Mouse (Mus musculus) G1E (cell line): ENCODE results near the gene Actl6b. TPM values are rescaled to one million over a fixed set of nuclear protein-coding genes. Genes with fewer than 3 reads are reported as not detected.

Experiments used
- ATAC-seq: 2 replicates; pipeline ENCODE4 v1.8.0; 2016; ENCODE audit warnings: mild to moderate bottlenecking; ENCODE audit not compliant: insufficient number of reproducible peaks, poor library complexity, low FRiP score, severe bottlenecking; ENCODE audit errors: extremely low read depth
- DNase-seq: peaks from one replicate; pipeline ENCODE4 v3.0.0; 2012; ENCODE audit warnings: low spot score
- H3K27me3 ChIP-seq: 2 replicates; pipeline ENCODE4 v1.6.1; 2012; ENCODE audit warnings: mild to moderate bottlenecking, low read length, inconsistent platforms; ENCODE audit not compliant: insufficient read depth
- H3K36me3 ChIP-seq: replicated peaks from 2 replicates; pipeline ENCODE3; 2012; ENCODE audit warnings: mild to moderate bottlenecking, inconsistent platforms
- H3K4me1 ChIP-seq: 2 replicates; pipeline ENCODE4 v1.6.1; 2012; ENCODE audit warnings: low read depth, low read length, inconsistent platforms, mixed read lengths; ENCODE audit not compliant: insufficient read depth
- H3K4me3 ChIP-seq: 2 replicates; pipeline ENCODE4 v1.5.1; 2012; ENCODE audit warnings: low read depth, mild to moderate bottlenecking, inconsistent platforms, low read length, moderate library complexity, mixed read lengths
- H3K9me3 ChIP-seq: replicated peaks from 2 replicates; pipeline ENCODE4 v1.6.1; 2012; ENCODE audit warnings: inconsistent platforms
- CTCF ChIP-seq: IDR thresholded peaks from 2 replicates; pipeline ENCODE4 v1.5.1; 2012; ENCODE audit warnings: low read depth, low read length, inconsistent platforms, mixed read lengths
- GATA1 ChIP-seq: IDR thresholded peaks from 2 replicates; pipeline ENCODE4 v1.6.1; 2012; ENCODE audit warnings: borderline replicate concordance, low read length, inconsistent platforms, mixed read lengths
- GATA2 ChIP-seq: IDR thresholded peaks from 2 replicates; pipeline ENCODE4 v1.6.1; 2012; ENCODE audit warnings: low read depth, low read length, inconsistent platforms, borderline replicate concordance
- POLR2AphosphoS5 ChIP-seq: IDR thresholded peaks from 2 replicates; pipeline ENCODE4 v1.6.1; 2012; ENCODE audit warnings: low read depth, low read length, inconsistent platforms; ENCODE audit not compliant: insufficient replicate concordance
- TAL1 ChIP-seq: conservative IDR thresholded peaks from 2 replicates; pipeline ENCODE4 v1.6.1; 2012; ENCODE audit warnings: low read depth, low read length, inconsistent platforms, mixed read lengths
- polyA plus RNA-seq: library from polyadenylated mRNA; stranded (reverse); fragments of >175 nt; gene quantifications from 2 replicates; pipeline ENCODE4 v1.2.3, GENCODE M21; 2012
- total RNA-seq, 2 experiments: library from RNA; stranded (forward) in 1 of 2; stranded (reverse) in 1 of 2; fragments of 200-1000 nt in 1 of 2; fragments of >200 nt in 1 of 2; fragmentation: Nextera tagmentation in 1 of 2; gene quantifications; 2 replicates each; pipeline ENCODE4 v1.2.3; 2014 to 2017

Actl6b gene
- total and polyA plus RNA-seq, 3 experiments: 0.11 TPM; not detected in 2

DNA sequence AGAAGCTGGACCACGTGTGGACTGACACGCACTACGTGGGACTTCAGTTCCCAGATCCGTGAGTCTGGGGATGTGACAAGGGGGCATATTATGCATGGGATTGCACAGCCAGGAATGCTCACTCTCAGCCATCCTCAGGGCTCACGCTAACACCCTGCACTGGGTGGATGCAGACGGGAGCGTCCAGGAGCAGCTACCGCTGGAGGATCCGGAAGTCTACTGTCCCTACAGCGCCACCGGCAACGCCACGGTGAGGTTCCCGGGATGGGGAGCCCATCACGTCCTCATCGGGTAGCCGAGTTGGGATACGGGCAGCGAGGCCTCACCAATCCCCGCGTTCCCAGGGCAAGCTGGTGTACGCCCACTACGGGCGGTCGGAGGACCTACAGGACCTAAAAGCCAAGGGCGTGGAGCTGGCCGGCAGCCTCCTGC lies 21.2 kb downstream of the Actl6b start:
- H3K27me3 ChIP-seq: no peaks in the 10 kb centered on the region
- H3K4me3 ChIP-seq: peak overlapping the region; percentile 62; the same call in 1 of the 2 replicates
- H3K9me3 ChIP-seq: no peaks in the 10 kb centered on the region
- peaks cover 69% of the 10 kb centered on the region for H3K36me3 ChIP-seq
- peaks cover 80% of the 10 kb centered on the region for H3K4me1 ChIP-seq
- no peak for DNase-seq
- no peak for ATAC-seq
- no peak for TF ChIP-seq GATA1
- no peak for TF ChIP-seq CTCF
- TF ChIP-seq POLR2AphosphoS5: no peak
- TF ChIP-seq TAL1: no peak
- no peak for TF ChIP-seq GATA2

DNA sequence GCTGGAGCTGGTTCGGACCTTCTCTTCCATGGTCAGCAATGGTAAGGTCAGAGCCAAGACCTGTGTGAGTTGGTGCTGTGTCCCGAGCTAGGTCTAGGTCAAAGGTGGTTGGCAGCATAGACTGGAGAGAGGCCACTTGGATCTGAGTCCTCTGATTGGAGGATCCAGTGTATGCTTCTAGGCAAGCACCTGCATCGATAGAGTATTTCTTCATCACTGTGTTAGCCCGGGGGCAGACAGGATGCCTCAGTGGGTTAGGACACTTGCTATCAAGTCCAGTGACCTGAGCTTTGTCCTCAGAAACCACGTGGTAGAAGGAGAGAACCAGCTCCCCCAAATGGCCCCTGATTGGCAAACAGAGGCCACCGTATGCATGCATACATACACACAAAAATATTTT lies 26.9 kb downstream of the Actl6b start:
- H3K4me3 ChIP-seq: no peak overlapping the region
- no peaks in the 10 kb centered on the region for H3K27me3 ChIP-seq
- H3K9me3 ChIP-seq: peaks cover 2% of the 10 kb centered on the region; the same call in 1 of the 2 replicates
- ATAC-seq: no peak
- H3K4me1 ChIP-seq: peaks cover 51% of the 10 kb centered on the region
- no peak for DNase-seq
- peaks cover 90% of the 10 kb centered on the region for H3K36me3 ChIP-seq
- no peak for TF ChIP-seq CTCF
- TF ChIP-seq POLR2AphosphoS5: no peak
- TF ChIP-seq GATA2: no peak

DNA sequence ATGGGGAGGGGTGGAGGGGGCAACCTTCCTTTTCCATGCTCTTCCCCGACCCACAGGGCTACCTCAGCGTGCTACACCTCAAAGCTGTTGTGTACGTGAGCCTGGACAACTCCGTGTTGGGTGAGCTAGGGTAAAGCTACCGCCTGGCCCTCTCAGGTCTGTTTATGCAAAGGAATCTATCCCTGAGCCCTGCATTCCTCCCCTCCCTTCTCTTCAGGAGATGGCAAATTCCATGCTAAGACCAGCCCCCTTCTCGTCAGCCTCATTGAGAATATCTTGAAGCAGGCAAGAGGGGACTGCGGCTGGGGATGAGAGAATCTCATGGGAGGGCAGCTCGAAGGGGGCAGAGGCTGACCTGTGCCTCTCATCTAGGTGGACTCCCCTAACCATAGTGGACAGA lies 29.4 kb downstream of the Actl6b start:
- Histone ChIP-seq H3K4me3 (no peak overlapping the region), H3K9me3 (peaks cover 18% of the 10 kb centered on the region), H3K4me1 (peaks cover 38% of the 10 kb centered on the region), H3K27me3 (peaks cover 2% of the 10 kb centered on the region; the same call in 1 of the 2 replicates), H3K36me3 (peaks cover 97% of the 10 kb centered on the region)
- DNase-seq (no peak), ATAC-seq (no peak)
- no peak for TF ChIP-seq GATA2

DNA sequence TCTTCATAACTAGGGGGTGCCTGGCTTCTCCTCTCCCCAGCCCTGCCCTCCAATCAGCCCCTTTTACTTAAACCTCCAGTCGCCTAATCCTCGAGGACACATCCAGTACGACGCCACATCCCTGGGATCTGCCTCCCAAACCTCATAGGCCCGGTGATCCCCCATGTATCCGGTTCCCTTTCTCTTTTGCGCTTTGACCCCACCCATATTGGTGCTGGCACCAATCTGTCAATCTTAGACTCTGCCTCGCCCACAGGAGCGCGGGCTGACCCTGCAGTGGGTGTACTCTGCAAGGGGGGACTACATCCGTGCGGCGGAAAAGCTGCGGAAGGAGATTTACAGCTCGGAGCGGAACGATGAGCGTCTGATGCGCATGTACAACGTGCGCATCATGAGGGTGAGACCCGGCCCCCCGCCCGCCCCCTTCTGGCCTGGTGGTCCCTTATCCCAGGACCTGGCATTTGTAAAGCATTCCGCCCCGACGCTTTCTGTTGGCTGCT lies 30.4 kb downstream of the Actl6b start:
- no peak for ATAC-seq
- Histone ChIP-seq H3K4me1 (peaks cover 29% of the 10 kb centered on the region), H3K27me3 (peaks cover 2% of the 10 kb centered on the region; the same call in 1 of the 2 replicates), H3K36me3 (peaks cover 92% of the 10 kb centered on the region), H3K4me3 (no peak overlapping the region), H3K9me3 (peaks cover 19% of the 10 kb centered on the region)
- TF ChIP-seq TAL1 (no peak), POLR2AphosphoS5 (no peak), GATA2 (no peak), GATA1 (no peak), CTCF (no peak)
- DNase-seq: no peak

DNA sequence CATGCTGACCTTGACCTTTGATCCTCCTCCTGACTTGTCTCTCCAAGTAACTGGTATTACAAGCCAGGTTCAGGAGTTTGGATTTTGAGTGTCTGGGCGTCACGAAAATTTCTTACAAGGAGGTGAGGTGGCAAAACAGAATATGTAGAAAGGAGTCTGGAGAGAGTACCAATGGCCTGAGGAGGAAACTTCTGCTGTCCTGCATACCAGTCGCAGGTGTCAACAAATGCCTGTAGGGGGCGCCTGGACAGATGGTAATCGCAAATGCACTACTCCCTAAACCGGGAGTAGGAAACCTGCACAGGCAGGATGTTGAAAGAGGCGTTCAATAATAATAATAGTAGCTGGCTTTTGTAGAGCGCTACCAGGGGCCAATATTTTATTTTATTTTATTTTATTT lies 31.7 kb downstream of the Actl6b start:
- ATAC-seq: no peak
- peaks cover 2% of the 10 kb centered on the region; the same call in 1 of the 2 replicates for H3K27me3 ChIP-seq
- no peak for DNase-seq
- TF ChIP-seq CTCF (peak; percentile 39; the same call in 1 of the 2 replicates), GATA1 (no peak)
- peaks cover 16% of the 10 kb centered on the region for H3K4me1 ChIP-seq
- peaks cover 79% of the 10 kb centered on the region for H3K36me3 ChIP-seq
- H3K4me3 ChIP-seq: no peak overlapping the region
- peaks cover 19% of the 10 kb centered on the region for H3K9me3 ChIP-seq

DNA sequence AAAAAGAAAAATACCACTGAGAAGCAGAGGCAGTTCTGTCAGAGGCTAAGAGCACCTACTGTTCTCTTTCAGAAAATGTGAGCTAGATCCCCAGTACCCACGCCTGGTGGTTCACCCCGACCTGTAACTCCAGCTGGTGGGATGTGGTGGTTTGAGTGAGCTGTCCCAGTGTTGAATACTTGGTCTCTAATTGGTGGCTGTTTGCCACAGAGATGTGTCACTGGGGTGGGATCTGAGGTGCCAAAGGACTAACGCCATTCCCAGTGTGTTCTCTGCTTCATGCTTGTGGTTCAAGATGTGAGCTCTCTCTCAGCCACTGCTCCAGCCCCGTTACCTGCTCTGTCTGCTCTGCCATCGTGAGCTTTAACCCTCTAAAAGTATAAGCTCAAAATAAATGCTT lies 37.2 kb downstream of the Actl6b start:
- TF ChIP-seq GATA1 (no peak), GATA2 (no peak), TAL1 (no peak), CTCF (no peak), POLR2AphosphoS5 (no peak)
- DNase-seq (no peak), ATAC-seq (no peak)
- peaks cover 2% of the 10 kb centered on the region; the same call in 1 of the 2 replicates for H3K4me1 ChIP-seq
- H3K27me3 ChIP-seq: peaks cover 4% of the 10 kb centered on the region; the same call in 1 of the 2 replicates
- H3K4me3 ChIP-seq: no peak overlapping the region
- H3K36me3 ChIP-seq: peaks cover 28% of the 10 kb centered on the region
- peaks cover 17% of the 10 kb centered on the region for H3K9me3 ChIP-seq

DNA sequence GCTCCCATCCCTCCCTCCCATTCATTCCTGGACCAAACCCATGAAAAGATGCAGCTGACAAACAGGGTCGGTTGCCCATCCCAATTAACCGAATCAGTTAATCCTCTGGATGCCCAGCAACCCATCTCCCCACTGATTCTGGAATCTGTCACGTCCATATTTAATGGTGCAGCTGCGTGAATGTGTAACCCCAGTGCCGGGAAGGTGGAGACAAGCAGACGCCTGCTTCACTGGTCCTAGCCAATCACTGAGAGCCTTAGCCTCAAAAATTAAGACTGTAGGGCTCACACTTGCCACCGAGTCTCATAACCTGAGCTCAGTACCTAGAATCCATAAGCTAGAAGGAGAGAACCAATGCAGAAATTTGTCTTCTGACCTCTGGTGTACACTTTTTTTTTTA lies 42.6 kb downstream of the Actl6b start:
- peaks cover 38% of the 10 kb centered on the region for H3K4me1 ChIP-seq
- DNase-seq (no peak), ATAC-seq (no peak)
- no peak overlapping the region for H3K4me3 ChIP-seq
- no peaks in the 10 kb centered on the region for H3K9me3 ChIP-seq
- TF ChIP-seq CTCF: no peak
- no peak for TF ChIP-seq TAL1
- TF ChIP-seq GATA1: no peak
- TF ChIP-seq GATA2: no peak
- TF ChIP-seq POLR2AphosphoS5: no peak
- 0 out of 2 replicates have a peak, but pooled peaks cover 2% of the 10 kb centered on the region for H3K27me3 ChIP-seq
- H3K36me3 ChIP-seq: peaks cover 32% of the 10 kb centered on the region
